Mouse (Mus musculus) forebrain, embryonic 15.5 days (tissue): ENCODE measurements around the gene Rarg. TPM values are rescaled to one million over a fixed set of nuclear protein-coding genes. Genes with fewer than 3 reads are reported as not detected.
"Not testable (repeated sequence)": the region's sequence is repeated elsewhere in the genome, so short reads cannot be mapped to it uniquely, and the experiment has no call there.

Source experiments
- ATAC-seq: fragments of 200-750 bp; cut with Nextera tagmentation; replicated peaks from 2 replicates; pipeline ENCODE4 v1.8.0; 2017; ENCODE audit warnings: mild to moderate bottlenecking, moderate TSS enrichment, moderate library complexity
- H3K27ac ChIP-seq: fragments of 300-500 bp; sonication (generic); replicated peaks from 2 replicates; pipeline ENCODE4 v1.5.1; 2015; ENCODE audit warnings: mild to moderate bottlenecking, inconsistent platforms
- H3K27me3 ChIP-seq: fragments of 300-500 bp; sonication (generic); 2 replicates; pipeline ENCODE4 v1.6.1; 2015; ENCODE audit warnings: inconsistent platforms
- H3K36me3 ChIP-seq: fragments of 300-500 bp; sonication (generic); 2 replicates; pipeline ENCODE4 v1.6.1; 2015; ENCODE audit warnings: mild to moderate bottlenecking, inconsistent platforms
- H3K4me1 ChIP-seq: fragments of 300-500 bp; sonication (generic); 2 replicates; pipeline ENCODE4 v1.6.1; 2015; ENCODE audit warnings: inconsistent platforms
- H3K4me2 ChIP-seq: fragments of 300-500 bp; sonication (generic); replicated peaks from 2 replicates; pipeline ENCODE4 v1.6.1; 2015; ENCODE audit warnings: mild to moderate bottlenecking, inconsistent platforms
- H3K4me3 ChIP-seq: fragments of 300-500 bp; sonication (generic); 2 replicates; pipeline ENCODE4 v1.5.1; 2015; ENCODE audit warnings: mild to moderate bottlenecking, inconsistent platforms
- H3K9ac ChIP-seq: fragments of 300-500 bp; sonication (generic); replicated peaks from 2 replicates; pipeline ENCODE4 v1.6.1; 2015; ENCODE audit warnings: mild to moderate bottlenecking, inconsistent platforms
- H3K9me3 ChIP-seq: fragments of 300-500 bp; sonication (generic); 2 replicates; pipeline ENCODE4 v1.6.1; 2016; ENCODE audit warnings: inconsistent platforms
- WGBS: fragments of 180-500 bp; shearing (Covaris S2); methylation state at CpG from one replicate; pipeline ENCODE4 v1.1.7; 2015; ENCODE audit warnings: mixed read lengths; 5-methylcytosine and 5-hydroxymethylcytosine counted together
- polyA plus RNA-seq: library from polyadenylated mRNA; unstranded; fragments of >200 nt; fragmentation: Nextera tagmentation; extraction: Ambion mirVana; gene quantifications from 2 replicates; pipeline ENCODE4 v1.2.1, GENCODE M21; 2015

Gene Rarg
- polyA plus RNA-seq, 1 experiment from 2014 or later = 5.9 TPM

- 83% methylated on average over 17 of the region's 17 CpGs for WGBS
- Histone ChIP-seq H3K9me3 (no peaks in the 10 kb centered on the region), H3K36me3 (no peaks in the 10 kb centered on the region), H3K4me1 (peaks cover 4% of the 10 kb centered on the region; the same call in 1 of the 2 replicates), H3K4me3 (no peak overlapping the region), H3K27ac (no peak overlapping the region), H3K9ac (no peak overlapping the region), H3K4me2 (no peak overlapping the region), H3K27me3 (no peaks in the 10 kb centered on the region)
- no peak for ATAC-seq
Measured at GRCm38 (mm10) chr15:102230408-102231321, 26.7 kb downstream of the Rarg start.

- H3K4me3 ChIP-seq, H3K9ac ChIP-seq, ATAC-seq, H3K27ac ChIP-seq, H3K4me2 ChIP-seq, H3K36me3 ChIP-seq, H3K9me3 ChIP-seq, H3K27me3 ChIP-seq: not testable (repeated sequence)
- WGBS = 77% methylated on average over 6 of the region's 6 CpGs
- peaks cover 15% of the 10 kb centered on the region for H3K4me1 ChIP-seq
Measured at GRCm38 (mm10) chr15:102225619-102226018, 31.7 kb downstream of the Rarg start.

- H3K27ac ChIP-seq = no peak overlapping the region
- peak overlapping the region; percentile 87 for H3K4me2 ChIP-seq
- no peaks in the 10 kb centered on the region for H3K9me3 ChIP-seq
- H3K4me3 ChIP-seq = peak overlapping the region; percentile 42
- no peaks in the 10 kb centered on the region for H3K36me3 ChIP-seq
- H3K4me1 ChIP-seq = peaks cover 15% of the 10 kb centered on the region
- no peak overlapping the region for H3K9ac ChIP-seq
- ATAC-seq = peak; percentile 42; the same call in 1 of the 2 replicates
- peaks cover 7% of the 10 kb centered on the region; the same call in 1 of the 2 replicates for H3K27me3 ChIP-seq
- whole genome bisulfite sequencing = 13% methylated on average over 21 of the region's 21 CpGs
Measured at GRCm38 (mm10) chr15:102224992-102225617, 32.2 kb downstream of the Rarg start.

DNA sequence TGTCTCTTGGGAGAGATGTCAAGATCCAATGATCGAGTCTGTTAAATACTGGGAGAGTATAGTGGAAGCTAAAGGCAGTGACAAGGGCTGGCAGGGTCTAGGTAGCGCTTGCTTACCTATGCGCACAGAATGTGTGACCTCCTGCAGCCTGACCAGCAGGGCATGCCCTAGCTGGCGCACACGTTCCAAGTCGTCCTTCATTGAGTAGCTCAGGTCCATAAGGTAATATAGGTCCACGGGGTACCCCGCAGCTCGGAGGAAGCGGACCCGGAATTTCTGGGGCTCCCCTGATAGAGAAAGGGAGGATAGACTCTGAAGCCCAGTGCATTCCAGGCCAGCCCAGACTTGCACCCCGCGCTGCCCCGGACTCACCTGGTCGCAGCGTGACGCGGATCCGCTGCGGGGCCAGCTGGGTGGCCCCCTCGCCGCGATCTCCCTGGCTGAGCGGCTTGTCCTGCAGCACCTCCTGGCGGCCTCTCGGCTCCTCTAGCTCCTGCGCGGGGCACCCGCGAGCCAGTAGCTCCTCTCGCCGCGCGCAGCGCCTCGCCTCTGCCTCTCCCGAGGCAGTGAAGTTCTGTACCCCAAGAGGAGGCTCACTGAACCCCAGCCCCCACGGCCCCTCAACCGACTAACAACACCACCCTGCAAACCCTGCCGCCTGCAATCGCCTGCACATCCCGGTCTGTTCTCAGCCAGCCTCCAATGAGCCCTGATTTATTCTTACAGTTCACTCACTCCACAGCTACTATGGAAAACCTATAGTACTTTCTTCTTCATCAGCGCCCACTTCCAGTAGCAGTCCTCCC, 32.9 kb downstream of the Rarg start:
- Histone ChIP-seq H3K36me3 (no peaks in the 10 kb centered on the region), H3K9me3 (no peaks in the 10 kb centered on the region), H3K4me1 (peaks cover 15% of the 10 kb centered on the region), H3K4me2 (peak overlapping the region; percentile 87), H3K4me3 (peak overlapping the region; percentile 42), H3K27me3 (peaks cover 7% of the 10 kb centered on the region; the same call in 1 of the 2 replicates), H3K9ac (peak overlapping the region; percentile 44), H3K27ac (no peak overlapping the region)
- 2% methylated on average over 43 of the region's 43 CpGs for WGBS
- peak; percentile 89 for ATAC-seq

DNA sequence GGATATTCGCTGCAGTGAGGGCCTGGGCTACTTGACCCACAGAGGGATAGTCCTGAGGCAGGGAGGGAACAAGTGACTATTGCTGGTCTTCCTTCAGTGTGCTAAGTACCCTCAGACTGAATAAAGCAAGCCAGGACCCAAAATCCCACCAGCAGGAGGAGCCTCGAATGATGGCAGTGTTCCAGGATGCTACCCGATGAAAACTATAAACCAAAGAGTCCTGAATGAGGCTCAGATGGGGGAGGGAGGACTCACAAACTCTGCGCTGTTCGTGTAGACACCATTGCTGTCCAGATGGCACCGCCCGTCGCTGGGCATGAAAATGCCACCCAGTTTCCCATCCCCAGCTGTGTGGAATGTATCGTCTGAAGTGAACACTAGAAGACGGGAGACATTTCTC, 34.9 kb downstream of the Rarg start:
- H3K9ac ChIP-seq = no peak overlapping the region
- ATAC-seq = no peak
- 49% methylated on average over 10 of the region's 10 CpGs for WGBS

GRCm38 (mm10) chr15:102217325-102217724, 40.0 kb downstream of the Rarg start:
- no peak overlapping the region for H3K9ac ChIP-seq
- H3K4me3 ChIP-seq = no peak overlapping the region
- 82% methylated on average over 7 of the region's 7 CpGs for WGBS
- H3K36me3 ChIP-seq = peaks cover 38% of the 10 kb centered on the region
- ATAC-seq = no peak
- no peaks in the 10 kb centered on the region for H3K4me1 ChIP-seq
- no peak overlapping the region for H3K4me2 ChIP-seq
- H3K9me3 ChIP-seq = no peaks in the 10 kb centered on the region
- H3K27ac ChIP-seq = no peak overlapping the region
- H3K27me3 ChIP-seq = no peaks in the 10 kb centered on the region

More for the DNA sequence above, 34.9 kb downstream of the Rarg start:
- Histone ChIP-seq H3K4me3 (no peak overlapping the region), H3K27ac (no peak overlapping the region), H3K9me3 (no peaks in the 10 kb centered on the region), H3K4me1 (peaks cover 15% of the 10 kb centered on the region), H3K4me2 (no peak overlapping the region), H3K36me3 (peaks cover 2% of the 10 kb centered on the region; the same call in 1 of the 2 replicates), H3K27me3 (peaks cover 7% of the 10 kb centered on the region; the same call in 1 of the 2 replicates)

GRCm38 (mm10) chr15:102216459-102217228, 40.7 kb downstream of the Rarg start:
- no peak overlapping the region for H3K9ac ChIP-seq
- no peaks in the 10 kb centered on the region for H3K27me3 ChIP-seq
- WGBS = 88% methylated on average over 16 of the region's 16 CpGs
- ATAC-seq = no peak
- peaks cover 44% of the 10 kb centered on the region for H3K36me3 ChIP-seq
- no peak overlapping the region for H3K27ac ChIP-seq
- H3K9me3 ChIP-seq = no peaks in the 10 kb centered on the region
- H3K4me2 ChIP-seq = no peak overlapping the region
- H3K4me1 ChIP-seq = no peaks in the 10 kb centered on the region
- H3K4me3 ChIP-seq = no peak overlapping the region

GRCm38 (mm10) chr15:102215624-102216023, 41.7 kb downstream of the Rarg start:
- no peak overlapping the region for H3K4me3 ChIP-seq
- 79% methylated on average over 6 of the region's 6 CpGs for WGBS
- no peaks in the 10 kb centered on the region for H3K27me3 ChIP-seq
- no peak overlapping the region for H3K4me2 ChIP-seq
- ATAC-seq = no peak
- H3K4me1 ChIP-seq = no peaks in the 10 kb centered on the region
- H3K9ac ChIP-seq = no peak overlapping the region
- H3K36me3 ChIP-seq = peaks cover 49% of the 10 kb centered on the region
- no peaks in the 10 kb centered on the region for H3K9me3 ChIP-seq
- H3K27ac ChIP-seq = no peak overlapping the region

- Histone ChIP-seq H3K27ac (no peak overlapping the region), H3K36me3 (peaks cover 60% of the 10 kb centered on the region), H3K4me1 (no peaks in the 10 kb centered on the region), H3K4me3 (no peak overlapping the region), H3K27me3 (no peaks in the 10 kb centered on the region), H3K4me2 (no peak overlapping the region), H3K9ac (no peak overlapping the region), H3K9me3 (no peaks in the 10 kb centered on the region)
- no peak for ATAC-seq
- 47% methylated on average over 2 of the region's 2 CpGs for WGBS
Measured at GRCm38 (mm10) chr15:102214132-102214531, 43.2 kb downstream of the Rarg start.

- peaks cover 10% of the 10 kb centered on the region for H3K4me1 ChIP-seq
- no peak overlapping the region for H3K4me2 ChIP-seq
- H3K27me3 ChIP-seq = no peaks in the 10 kb centered on the region
- H3K27ac ChIP-seq = no peak overlapping the region
- H3K9me3 ChIP-seq = no peaks in the 10 kb centered on the region
- no peak overlapping the region for H3K4me3 ChIP-seq
- ATAC-seq = no peak
- no peak overlapping the region for H3K9ac ChIP-seq
- peaks cover 73% of the 10 kb centered on the region for H3K36me3 ChIP-seq
- WGBS = 85% methylated on average over 6 of the region's 6 CpGs
Measured at GRCm38 (mm10) chr15:102211895-102212294, 45.4 kb downstream of the Rarg start.

GRCm38 (mm10) chr15:102210816-102211215, 46.5 kb downstream of the Rarg start:
- peaks cover 21% of the 10 kb centered on the region for H3K4me1 ChIP-seq
- no peak overlapping the region for H3K27ac ChIP-seq
- peaks cover 71% of the 10 kb centered on the region for H3K36me3 ChIP-seq
- WGBS = 91% methylated on average over 4 of the region's 4 CpGs
- H3K27me3 ChIP-seq = no peaks in the 10 kb centered on the region
- no peak overlapping the region for H3K4me3 ChIP-seq
- ATAC-seq = no peak
- no peak overlapping the region for H3K4me2 ChIP-seq
- no peak overlapping the region for H3K9ac ChIP-seq
- no peaks in the 10 kb centered on the region for H3K9me3 ChIP-seq
